10 mouse cellular contexts compared by ENCODE assay signal in genomic region chr7:16315222-16315759, GRCm38 (mm10). TPM values are rescaled to one million over a fixed set of nuclear protein-coding genes. Genes with fewer than 3 reads are reported as not detected.
DNase-seq lines count a peak whose midpoint lies in the region; ATAC-seq and TF ChIP-seq lines count a peak whose summit lies in the region.
"Had no signal": no experiment of that assay in that cellular context is flagged by ENCODE, and none has a peak within 500 bp of the region (broad histone marks: within the 10 kb centered on the region; RNA-seq: fewer than 3 reads in every experiment).

No protein-coding gene starts in this region.

- peaks cover 13% of the 10 kb centered on the region for H3K36me3 ChIP-seq in hindbrain, embryonic 13.5 days
- H3K36me3 ChIP-seq in hindbrain, embryonic 12.5 days: peaks cover 8% of the 10 kb centered on the region; the same call in 1 of the 2 replicates
- H3K36me3 ChIP-seq in lung, postnatal 0 days (ENCODE audit: insufficient read depth, low read length): peaks cover 8% of the 10 kb centered on the region; the same call in 1 of the 2 replicates

- H3K4me1 ChIP-seq in hindbrain, embryonic 13.5 days (replicated peaks): peaks cover 40% of the 10 kb centered on the region
- H3K4me1 ChIP-seq in hindbrain, embryonic 12.5 days: peaks cover 34% of the 10 kb centered on the region
- H3K4me1 ChIP-seq in lung, postnatal 0 days (ENCODE audit: insufficient read depth, low read depth, low read length): peaks cover 9% of the 10 kb centered on the region; the same call in 1 of the 2 replicates

- WGBS in hindbrain, embryonic 13.5 days: 70% methylated on average over 4 of the region's 4 CpGs
- WGBS in hindbrain, embryonic 12.5 days: 72% methylated on average over 4 of the region's 4 CpGs
- 35% methylated on average over 4 of the region's 4 CpGs for WGBS in lung, postnatal 0 days

- H3K9ac ChIP-seq in hindbrain, embryonic 13.5 days: no peak overlapping the region
- H3K9ac ChIP-seq in hindbrain, embryonic 12.5 days: no peak overlapping the region
- no peak overlapping the region for H3K9ac ChIP-seq in lung, postnatal 0 days (replicated peaks; ENCODE audit: low read depth)

- peak overlapping the region; percentile 12; the same call in 1 of the 2 replicates for H3K27ac ChIP-seq in hindbrain, embryonic 13.5 days
- no peak overlapping the region for H3K27ac ChIP-seq in hindbrain, embryonic 12.5 days
- peak overlapping the region; percentile 4; the same call in 1 of the 2 replicates for H3K27ac ChIP-seq in lung, postnatal 0 days (ENCODE audit: low read length)

- H3K4me3 ChIP-seq in hindbrain, embryonic 13.5 days: no peak overlapping the region
- H3K4me3 ChIP-seq in hindbrain, embryonic 12.5 days: no peak overlapping the region
- H3K4me3 ChIP-seq in lung, postnatal 0 days (ENCODE audit: low read depth, low read length): no peak overlapping the region

- H3K27me3 ChIP-seq in hindbrain, embryonic 13.5 days: no peaks in the 10 kb centered on the region
- peaks cover 11% of the 10 kb centered on the region for H3K27me3 ChIP-seq in hindbrain, embryonic 12.5 days
- no peaks in the 10 kb centered on the region for H3K27me3 ChIP-seq in lung, postnatal 0 days (replicated peaks; ENCODE audit: insufficient read depth, low read length)

- DNase-seq in R1 (ENCODE audit: low read depth, low spot score): peak; percentile 38
- DNase-seq in kidney, postnatal 10 days: peak; percentile 51
- DNase-seq in lung, postnatal 0 days (ENCODE audit: low spot score): peak; percentile 81
- no peak for DNase-seq in cerebellum, adult 8-10 months
- DNase-seq in testis, postnatal 10 days (ENCODE audit: low spot score): no peak
- DNase-seq: adrenal gland, postnatal 25 days; left cerebral cortex, postnatal 4 days had no signal

- ATAC-seq in hindbrain, embryonic 13.5 days (ENCODE audit: low FRiP score): no peak
- ATAC-seq in hindbrain, embryonic 12.5 days (ENCODE audit: low FRiP score): no peak
- no peak for ATAC-seq in lung, postnatal 0 days

- peak; percentile 37; the same call in 1 of the 2 replicates for TF ChIP-seq EP300 in lung, postnatal 0 days (IDR thresholded peaks at IDR 0.05)

- no peaks in the 10 kb centered on the region for H3K9me3 ChIP-seq in hindbrain, embryonic 13.5 days
- H3K9me3 ChIP-seq in hindbrain, embryonic 12.5 days (replicated peaks): no peaks in the 10 kb centered on the region
- no peaks in the 10 kb centered on the region for H3K9me3 ChIP-seq in lung, postnatal 0 days (ENCODE audit: low read length)

- TF ChIP-seq CTCF in lung, postnatal 0 days (IDR thresholded peaks at IDR 0.05): no peak

- no peak overlapping the region for H3K4me2 ChIP-seq in hindbrain, embryonic 13.5 days
- H3K4me2 ChIP-seq in hindbrain, embryonic 12.5 days (replicated peaks): no peak overlapping the region
- no peak overlapping the region for H3K4me2 ChIP-seq in lung, postnatal 0 days (replicated peaks; ENCODE audit: low read depth, low read length)

RNA-seq across cellular contexts. Expression of gene Bbc3, which starts 7.1 kb away (rescaled TPM):
- polyA plus RNA-seq in hindbrain, embryonic 13.5 days (2015; fragmentation: Nextera tagmentation; extraction: Ambion mirVana): 24.0 and 24.2 TPM in 2 replicates
- 20.0 and 21.1 TPM in 2 replicates for polyA plus RNA-seq in hindbrain, embryonic 12.5 days (2016; fragmentation: Nextera tagmentation; extraction: Ambion mirVana)
- 30.0 and 31.1 TPM in 2 replicates for polyA plus RNA-seq in lung, postnatal 0 days (2015; fragmentation: Nextera tagmentation; extraction: Ambion mirVana)

RNA-seq across cellular contexts. Expression of gene Ccdc9, which starts 28.7 kb away (rescaled TPM):
- 23.9 and 27.9 TPM in 2 replicates for polyA plus RNA-seq in hindbrain, embryonic 13.5 days (2015; fragmentation: Nextera tagmentation; extraction: Ambion mirVana)
- 43.4 and 46.7 TPM in 2 replicates for polyA plus RNA-seq in hindbrain, embryonic 12.5 days (2016; fragmentation: Nextera tagmentation; extraction: Ambion mirVana)
- 15.9 and 18.3 TPM in 2 replicates for polyA plus RNA-seq in lung, postnatal 0 days (2015; fragmentation: Nextera tagmentation; extraction: Ambion mirVana)

RNA-seq across cellular contexts. Expression of gene Inafm1, which starts 41.9 kb away (rescaled TPM):
- polyA plus RNA-seq in hindbrain, embryonic 13.5 days (2015; fragmentation: Nextera tagmentation; extraction: Ambion mirVana): 33.4 and 33.8 TPM in 2 replicates
- 23.3 and 25.4 TPM in 2 replicates for polyA plus RNA-seq in hindbrain, embryonic 12.5 days (2016; fragmentation: Nextera tagmentation; extraction: Ambion mirVana)
- polyA plus RNA-seq in lung, postnatal 0 days (2015; fragmentation: Nextera tagmentation; extraction: Ambion mirVana): 18.9 and 20.1 TPM in 2 replicates

RNA-seq across cellular contexts. Expression of gene C5ar1, which starts 56.0 kb away (rescaled TPM):
- polyA plus RNA-seq in hindbrain, embryonic 13.5 days (2015; fragmentation: Nextera tagmentation; extraction: Ambion mirVana): 1.7 and 2.3 TPM in 2 replicates
- 0.79 and 2.0 TPM in 2 replicates for polyA plus RNA-seq in hindbrain, embryonic 12.5 days (2016; fragmentation: Nextera tagmentation; extraction: Ambion mirVana)
- polyA plus RNA-seq in lung, postnatal 0 days (2015; fragmentation: Nextera tagmentation; extraction: Ambion mirVana): 11.8 and 13.3 TPM in 2 replicates
- polyA plus RNA-seq: erythroblast, embryonic 14.5 days had no signal

Comparison
In these comparisons a context has a peak if more than half of its experiments do, and no peak if none do; other contexts are left out.
1. DNase-seq: peak in R1 (single experiment), kidney, postnatal 10 days (single experiment) and lung, postnatal 0 days (single experiment); none in cerebellum, adult 8-10 months (single experiment) and testis, postnatal 10 days (single experiment).